Mouse (Mus musculus): Measurements from ENCODE around the gene Olfr435.
"Not testable (repeated sequence)": the region's sequence is repeated elsewhere in the genome, so short reads cannot be mapped to it uniquely, and the experiment has no call there.

Gene Olfr435

DNA sequence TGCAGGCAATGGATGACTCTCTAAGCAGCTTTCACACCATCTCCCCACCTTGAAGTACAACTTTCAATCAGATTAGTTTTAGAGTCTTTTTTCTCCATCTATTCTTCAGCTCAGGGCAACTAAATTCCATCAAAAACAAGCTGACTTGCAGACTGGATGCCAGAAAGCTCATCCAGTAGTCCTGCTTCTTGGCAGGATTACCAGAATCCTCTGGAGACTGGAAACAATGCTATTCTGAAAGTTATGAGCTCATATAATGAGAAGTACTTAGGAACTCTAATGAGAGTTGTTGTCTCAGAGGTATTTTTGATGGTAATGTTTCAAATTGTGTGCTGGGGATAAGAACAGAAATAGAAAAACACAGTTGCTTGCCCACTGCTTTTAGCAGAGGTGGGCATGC is at the start of gene Olfr435:
Gene Olfr435 (plus strand): TSS at position 366 of the 400 bp plus-strand sequence.
- in situ Hi-C loops (cut with MboI, MseI), result no loop called here

GRCm38 (mm10) chr6:43159502-43159901 is 37.4 kb upstream of the Olfr435 start:
- in situ Hi-C loops (cut with MboI, MseI), result no loop called here

DNA sequence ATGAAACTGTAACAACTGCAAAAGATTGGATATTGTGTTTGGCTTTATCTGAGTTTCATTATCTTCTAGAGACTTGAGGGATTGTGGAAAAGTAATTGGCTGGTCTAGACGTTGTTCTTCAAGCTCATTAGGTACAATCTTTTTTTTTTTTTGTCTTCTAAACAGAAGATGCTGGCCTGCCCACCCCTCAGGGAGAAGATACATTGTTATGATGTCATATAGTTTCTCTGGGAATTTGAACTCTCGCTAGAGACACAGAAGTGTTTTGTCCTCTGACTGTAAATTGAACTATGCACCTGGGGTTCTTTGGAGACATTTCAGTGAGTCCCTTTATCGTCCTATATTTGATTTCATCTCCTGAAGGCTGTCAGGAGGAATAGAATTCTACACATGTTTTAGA is 34.0 kb upstream of the Olfr435 start, which contains the start of gene Olfr437:
Gene Olfr437 (plus strand): TSS at position 301 of the 400 bp plus-strand sequence.
- in situ Hi-C loops (cut with MboI, MseI), result no loop called here

GRCm38 (mm10) chr6:43167246-43167645 is 29.7 kb upstream of the Olfr435 start:
- in situ Hi-C loops (cut with MboI, MseI), result no loop called here

- in situ Hi-C loops (cut with MboI, MseI), result no loop called here
Measured at GRCm38 (mm10) chr6:43171840-43172239, 25.1 kb upstream of the Olfr435 start, which contains the start of gene Olfr13. TSS of gene Olfr13 (plus strand) at chr6:43172140.

DNA sequence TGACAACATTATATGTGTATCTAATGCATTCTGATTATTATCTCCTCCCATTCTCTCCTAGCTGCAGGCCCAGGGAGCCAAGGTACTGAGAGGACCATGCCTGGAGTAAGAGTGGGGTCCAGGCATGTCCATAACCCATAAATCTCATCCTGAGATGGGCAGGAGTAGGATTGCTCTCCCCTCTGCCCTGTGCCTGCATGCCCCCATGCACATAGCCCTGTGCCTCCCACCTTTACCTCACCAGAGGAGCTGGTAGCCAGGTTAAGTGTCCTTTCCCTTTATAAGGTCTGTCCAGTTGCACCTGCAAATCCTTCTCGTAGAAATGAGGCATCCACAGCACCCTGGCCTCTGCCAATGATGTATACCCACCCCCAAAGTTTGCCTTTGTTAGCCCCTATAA is 18.8 kb upstream of the Olfr435 start:
- in situ Hi-C loops (cut with MboI, MseI), result no loop called here

DNA sequence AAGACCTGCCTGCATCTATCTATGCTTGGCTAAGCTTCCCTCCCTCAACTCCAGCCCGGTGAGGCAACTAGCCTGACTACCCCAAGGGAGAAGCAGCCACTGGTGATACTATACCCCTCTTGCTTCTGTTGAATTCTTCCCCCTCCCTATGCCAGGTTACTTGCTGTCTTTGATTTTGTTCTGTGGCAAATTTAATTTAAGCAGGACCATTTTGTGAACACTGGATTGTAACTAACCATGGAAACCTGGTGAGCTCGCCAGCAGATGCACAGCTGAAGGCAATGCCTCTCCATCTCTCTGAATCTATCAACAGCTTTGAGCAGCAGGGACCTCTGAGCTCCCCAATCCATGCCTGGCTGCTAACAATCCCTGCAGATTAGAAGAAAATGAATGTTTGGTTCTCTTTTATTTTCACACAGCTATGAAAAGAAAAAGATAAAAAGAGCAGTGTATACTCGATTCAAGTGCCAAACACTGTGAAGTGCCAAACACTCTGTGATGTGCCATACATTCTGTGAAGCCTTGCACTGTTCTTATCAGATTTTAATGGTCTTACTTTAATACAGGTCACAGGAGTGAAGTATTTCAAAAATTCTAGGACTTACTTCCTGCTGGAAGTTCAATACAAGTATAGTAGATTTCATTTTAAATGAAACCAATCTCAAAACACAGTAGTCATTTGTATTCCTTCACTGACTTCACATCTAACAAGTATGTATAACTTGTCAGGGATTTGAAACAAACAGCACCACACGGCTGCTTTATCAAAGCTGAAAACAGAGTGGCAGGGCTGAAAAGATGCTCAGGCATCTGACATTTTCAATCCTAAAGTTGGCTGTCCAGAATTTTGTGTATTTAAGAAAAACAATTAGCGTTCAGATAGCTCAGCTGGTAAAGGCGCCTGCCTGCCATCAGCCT is 18.1 kb upstream of the Olfr435 start:
- in situ Hi-C loops (cut with MboI, MseI), result no loop called here

DNA sequence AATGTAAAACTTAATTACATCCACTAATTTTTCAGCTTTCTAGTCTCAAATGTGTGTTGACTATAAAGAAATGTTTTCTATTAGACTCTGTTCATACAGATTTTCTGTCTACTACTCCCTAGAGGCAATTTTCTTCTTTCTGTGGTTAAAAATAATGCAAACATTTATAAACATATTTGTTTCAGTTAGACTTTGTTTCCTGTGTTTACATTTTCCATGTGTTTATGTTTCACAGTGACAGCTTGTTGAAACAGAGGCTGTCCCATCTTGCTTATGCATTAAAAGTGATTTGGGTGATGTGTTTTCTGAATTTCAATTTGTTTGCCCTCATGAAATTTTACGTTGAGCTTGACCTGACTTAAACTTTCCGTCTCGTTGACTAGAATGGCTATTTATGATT is 6.0 kb upstream of the Olfr435 start:
- in situ Hi-C loops (cut with MboI, MseI), result no loop called here

GRCm38 (mm10) chr6:43198094-43198493 is 1.1 kb downstream of the Olfr435 start:
- in situ Hi-C loops (cut with MboI, MseI), result no loop called here

- in situ Hi-C loops (cut with MboI, MseI), result no loop called here
Measured at GRCm38 (mm10) chr6:43202786-43203185, 5.8 kb downstream of the Olfr435 start.

GRCm38 (mm10) chr6:43205355-43205754 is 8.4 kb downstream of the Olfr435 start:
- in situ Hi-C loops (cut with MboI, MseI), result no loop called here

- in situ Hi-C loops (cut with MboI, MseI), result not testable (repeated sequence)
Measured at GRCm38 (mm10) chr6:43212873-43213272, 15.9 kb downstream of the Olfr435 start, which contains the start of gene Olfr434. TSS of gene Olfr434 (plus strand) at chr6:43213021.

DNA sequence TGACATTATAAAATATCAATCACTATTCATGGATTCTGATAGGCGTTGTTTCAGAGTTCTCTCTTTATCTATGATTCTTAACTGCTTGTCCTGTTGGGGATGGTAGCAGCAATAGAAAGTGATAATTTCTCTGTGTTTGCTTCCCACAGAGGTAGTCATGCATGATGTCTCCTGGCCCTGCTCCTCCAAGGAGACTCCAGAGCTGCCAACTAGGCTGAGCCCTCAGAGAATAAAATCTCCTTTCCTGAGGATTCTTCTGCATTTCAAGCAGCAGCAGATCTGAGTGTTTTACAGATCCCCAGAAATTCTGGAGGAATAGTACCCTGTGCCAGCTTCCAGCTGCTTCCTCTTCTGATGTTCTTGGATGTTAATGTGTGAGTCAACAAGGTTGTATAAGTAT is 34.3 kb downstream of the Olfr435 start, which contains the start of gene Olfr47:
Gene Olfr47 (plus strand): TSS at position 275 of the 400 bp plus-strand sequence.
- in situ Hi-C loops (cut with MboI, MseI), result not testable (repeated sequence)

DNA sequence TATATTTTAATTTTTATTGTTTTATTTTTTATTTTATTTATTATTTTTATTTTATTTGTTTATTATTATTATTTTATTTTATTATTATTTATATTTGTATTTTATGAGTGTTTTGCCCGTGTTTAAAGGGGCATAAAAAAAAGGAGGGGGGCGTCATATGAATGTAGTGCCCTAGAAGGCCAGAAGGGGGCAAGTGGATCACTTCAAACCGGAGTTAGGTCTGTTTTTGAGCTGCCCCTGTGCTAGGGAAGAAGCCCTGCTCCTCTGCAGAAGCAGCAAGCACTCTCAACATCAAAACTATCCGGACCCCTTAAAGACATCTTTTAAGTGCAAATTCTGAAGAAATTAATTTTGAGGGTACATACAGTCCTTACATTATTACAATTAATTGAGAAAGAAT is 45.1 kb downstream of the Olfr435 start:
- in situ Hi-C loops (cut with MboI, MseI), result no loop called here

DNA sequence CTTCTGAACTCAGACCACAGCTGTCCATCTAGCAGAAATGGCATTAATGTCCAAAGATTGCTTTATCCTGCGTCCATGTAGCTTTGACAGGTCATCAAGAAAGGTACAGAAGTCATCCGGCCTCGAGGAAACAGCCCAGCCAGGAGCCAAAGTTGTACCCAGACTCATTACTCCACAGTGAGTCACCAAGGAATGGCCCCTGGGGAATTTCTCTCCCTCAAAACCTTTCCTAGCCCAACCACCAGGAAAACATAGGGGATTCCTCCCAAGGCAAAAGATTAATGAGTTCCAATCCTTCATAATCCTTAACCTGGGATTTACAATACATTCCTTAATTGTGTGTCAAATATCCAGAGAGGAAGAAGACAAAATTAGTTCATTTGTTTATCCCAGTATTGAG is 50.5 kb downstream of the Olfr435 start:
- in situ Hi-C loops (cut with MboI, MseI), result no loop called here

GRCm38 (mm10) chr6:43252994-43253393 is 56.0 kb downstream of the Olfr435 start:
- in situ Hi-C loops (cut with MboI, MseI), result no loop called here
